10 mouse cellular contexts compared by ENCODE assay signal in genomic region chr10:25372510-25373148, GRCm38 (mm10). TPM values are rescaled to one million over a fixed set of nuclear protein-coding genes. Genes with fewer than 3 reads are reported as not detected.
DNase-seq lines count a peak whose midpoint lies in the region; ATAC-seq and TF ChIP-seq lines count a peak whose summit lies in the region.
"Had no signal": no experiment of that assay in that cellular context is flagged by ENCODE, and none has a peak within 500 bp of the region (broad histone marks: within the 10 kb centered on the region; RNA-seq: fewer than 3 reads in every experiment).

No protein-coding gene starts in this region.

- 53% methylated on average over 10 of the region's 10 CpGs for WGBS in hindbrain, embryonic 11.5 days
- 50% methylated on average over 10 of the region's 10 CpGs for WGBS in hindbrain, embryonic 14.5 days
- 17% methylated on average over 10 of the region's 10 CpGs for WGBS in embryonic facial prominence, embryonic 15.5 days
- 12% methylated on average over 10 of the region's 10 CpGs for WGBS in limb, embryonic 13.5 days
- WGBS in midbrain, embryonic 15.5 days: 45% methylated on average over 10 of the region's 10 CpGs

- no peak for TF ChIP-seq POLR2A in brain, embryonic 14.5 days (IDR thresholded peaks at IDR 0.05; ENCODE audit: borderline replicate concordance, extremely low read depth, insufficient read depth, insufficient read length, poor library complexity, severe bottlenecking)

- H3K4me1 ChIP-seq in hindbrain, embryonic 11.5 days (replicated peaks; ENCODE audit: control insufficient read depth, insufficient read depth, low read length): no peaks in the 10 kb centered on the region
- peaks cover 7% of the 10 kb centered on the region for H3K4me1 ChIP-seq in hindbrain, embryonic 14.5 days (replicated peaks; ENCODE audit: control insufficient read depth, insufficient read depth, low read length)
- H3K4me1 ChIP-seq in embryonic facial prominence, embryonic 15.5 days: peaks cover 47% of the 10 kb centered on the region
- peaks cover 80% of the 10 kb centered on the region for H3K4me1 ChIP-seq in limb, embryonic 13.5 days
- H3K4me1 ChIP-seq in midbrain, embryonic 15.5 days: 0 out of 2 replicates have a peak, but pooled peaks cover 4% of the 10 kb centered on the region

- H3K27ac ChIP-seq in hindbrain, embryonic 11.5 days (ENCODE audit: low read depth, low read length): no peak overlapping the region
- H3K27ac ChIP-seq in hindbrain, embryonic 14.5 days: no peak overlapping the region
- peak overlapping the region; percentile 78 for H3K27ac ChIP-seq in embryonic facial prominence, embryonic 15.5 days (replicated peaks)
- peak overlapping the region; percentile 80; the same call in 1 of the 2 replicates for H3K27ac ChIP-seq in limb, embryonic 13.5 days
- H3K27ac ChIP-seq in midbrain, embryonic 15.5 days: no peak overlapping the region
- H3K27ac ChIP-seq: liver, embryonic 15.5 days; neural tube, embryonic 13.5 days had no signal

- H3K9me3 ChIP-seq in hindbrain, embryonic 11.5 days (ENCODE audit: control insufficient read depth, low read length): no peaks in the 10 kb centered on the region
- H3K9me3 ChIP-seq in hindbrain, embryonic 14.5 days (ENCODE audit: control insufficient read depth, low read length): no peaks in the 10 kb centered on the region
- H3K9me3 ChIP-seq in embryonic facial prominence, embryonic 15.5 days (replicated peaks): no peaks in the 10 kb centered on the region
- H3K9me3 ChIP-seq in limb, embryonic 13.5 days: no peaks in the 10 kb centered on the region
- no peaks in the 10 kb centered on the region for H3K9me3 ChIP-seq in midbrain, embryonic 15.5 days
- H3K9me3 ChIP-seq: liver, embryonic 15.5 days; neural tube, embryonic 13.5 days had no signal

- no peak overlapping the region for H3K4me3 ChIP-seq in hindbrain, embryonic 11.5 days (ENCODE audit: low read depth, low read length)
- H3K4me3 ChIP-seq in hindbrain, embryonic 14.5 days (replicated peaks; ENCODE audit: low read length): no peak overlapping the region
- no peak overlapping the region for H3K4me3 ChIP-seq in embryonic facial prominence, embryonic 15.5 days (replicated peaks)
- no peak overlapping the region for H3K4me3 ChIP-seq in limb, embryonic 13.5 days
- H3K4me3 ChIP-seq in midbrain, embryonic 15.5 days: no peak overlapping the region
- H3K4me3 ChIP-seq: liver, embryonic 15.5 days; neural tube, embryonic 13.5 days had no signal

- H3K36me3 ChIP-seq in hindbrain, embryonic 11.5 days (ENCODE audit: control insufficient read depth, insufficient read depth, low read length): no peaks in the 10 kb centered on the region
- H3K36me3 ChIP-seq in hindbrain, embryonic 14.5 days (replicated peaks; ENCODE audit: control insufficient read depth, insufficient read depth): no peaks in the 10 kb centered on the region
- H3K36me3 ChIP-seq in embryonic facial prominence, embryonic 15.5 days: peaks cover 4% of the 10 kb centered on the region; the same call in 1 of the 2 replicates
- H3K36me3 ChIP-seq in limb, embryonic 13.5 days: peaks cover 5% of the 10 kb centered on the region
- no peaks in the 10 kb centered on the region for H3K36me3 ChIP-seq in midbrain, embryonic 15.5 days (replicated peaks)
- H3K36me3 ChIP-seq: liver, embryonic 15.5 days; neural tube, embryonic 13.5 days had no signal

- no peak for ATAC-seq in hindbrain, embryonic 11.5 days (ENCODE audit: low FRiP score)
- no peak for ATAC-seq in hindbrain, embryonic 14.5 days (ENCODE audit: low FRiP score)
- ATAC-seq in embryonic facial prominence, embryonic 15.5 days (ENCODE audit: insufficient number of reproducible peaks, low FRiP score, low TSS enrichment, low read depth): peak; percentile 80
- peak; percentile 66 for ATAC-seq in limb, embryonic 13.5 days (ENCODE audit: low FRiP score, low read depth)
- no peak for ATAC-seq in midbrain, embryonic 15.5 days (replicated peaks)

- no peaks in the 10 kb centered on the region for H3K27me3 ChIP-seq in hindbrain, embryonic 11.5 days (ENCODE audit: control insufficient read depth, insufficient read depth, low read length)
- H3K27me3 ChIP-seq in hindbrain, embryonic 14.5 days (ENCODE audit: control insufficient read depth, insufficient read depth, low read length): no peaks in the 10 kb centered on the region
- no peaks in the 10 kb centered on the region for H3K27me3 ChIP-seq in embryonic facial prominence, embryonic 15.5 days
- no peaks in the 10 kb centered on the region for H3K27me3 ChIP-seq in limb, embryonic 13.5 days
- no peaks in the 10 kb centered on the region for H3K27me3 ChIP-seq in midbrain, embryonic 15.5 days (replicated peaks)
- H3K27me3 ChIP-seq: liver, embryonic 15.5 days; neural tube, embryonic 13.5 days had no signal

- no peak overlapping the region for H3K9ac ChIP-seq in hindbrain, embryonic 11.5 days (ENCODE audit: low read depth, low read length)
- H3K9ac ChIP-seq in hindbrain, embryonic 14.5 days: no peak overlapping the region
- no peak overlapping the region for H3K9ac ChIP-seq in embryonic facial prominence, embryonic 15.5 days
- 0 out of 2 replicates have a peak overlapping the region, but pooled peaks have one; percentile 25 for H3K9ac ChIP-seq in limb, embryonic 13.5 days
- H3K9ac ChIP-seq in midbrain, embryonic 15.5 days: no peak overlapping the region
- H3K9ac ChIP-seq: liver, embryonic 15.5 days; neural tube, embryonic 13.5 days had no signal

- peak; percentile 39 for DNase-seq in hindbrain, embryonic 11.5 days (ENCODE audit: low spot score)
- DNase-seq in hindbrain, embryonic 14.5 days (ENCODE audit: low spot score): no peak
- DNase-seq in brain, embryonic 14.5 days (ENCODE audit: low read depth): peak; percentile 76
- DNase-seq in retina, embryonic 14.5 days (ENCODE audit: low spot score): no peak
- DNase-seq: kidney, postnatal 4 days had no signal

- TF ChIP-seq CTCF in brain, embryonic 14.5 days (IDR thresholded peaks at IDR 0.05; ENCODE audit: borderline replicate concordance, extremely low read depth, insufficient read depth, insufficient read length): no peak

- H3K4me2 ChIP-seq in hindbrain, embryonic 11.5 days (replicated peaks; ENCODE audit: low read depth, low read length): no peak overlapping the region
- no peak overlapping the region for H3K4me2 ChIP-seq in hindbrain, embryonic 14.5 days (replicated peaks)
- peak overlapping the region; percentile 31 for H3K4me2 ChIP-seq in embryonic facial prominence, embryonic 15.5 days (replicated peaks)
- peak overlapping the region; percentile 51 for H3K4me2 ChIP-seq in limb, embryonic 13.5 days (replicated peaks)
- no peak overlapping the region for H3K4me2 ChIP-seq in midbrain, embryonic 15.5 days
- H3K4me2 ChIP-seq: liver, embryonic 15.5 days; neural tube, embryonic 13.5 days had no signal

RNA-seq across cellular contexts. Expression of gene Epb41l2, which starts 13.0 kb away (rescaled TPM):
- 42.4 and 47.1 TPM in 2 replicates for polyA plus RNA-seq in hindbrain, embryonic 11.5 days (2014; fragmentation: Nextera tagmentation; extraction: Ambion mirVana)
- polyA plus RNA-seq in hindbrain, embryonic 14.5 days (2014; fragmentation: Nextera tagmentation; extraction: Ambion mirVana): 31.0 and 32.6 TPM in 2 replicates
- 36.2 and 63.4 TPM in 2 replicates for polyA plus RNA-seq in brain, embryonic 14.5 days (2012; rRNA removed)
- polyA plus RNA-seq in embryonic facial prominence, embryonic 15.5 days (2015; fragmentation: Nextera tagmentation; extraction: Ambion mirVana): 78.9 and 79.8 TPM in 2 replicates
- polyA plus RNA-seq in limb, embryonic 13.5 days (2015; fragmentation: Nextera tagmentation; extraction: Ambion mirVana): 89.5 and 93.2 TPM in 2 replicates
- 25.4 and 27.7 TPM in 2 replicates for polyA plus RNA-seq in midbrain, embryonic 15.5 days (2015; fragmentation: Nextera tagmentation; extraction: Ambion mirVana)

Comparison
In these comparisons a context has a peak if more than half of its experiments do, and no peak if none do; other contexts are left out.
1. DNase-seq: peak in hindbrain, embryonic 11.5 days (single experiment) and brain, embryonic 14.5 days (single experiment); none in hindbrain, embryonic 14.5 days (single experiment) and retina, embryonic 14.5 days (single experiment).
2. ATAC-seq: peak in embryonic facial prominence, embryonic 15.5 days (single experiment) and limb, embryonic 13.5 days (single experiment); none in hindbrain, embryonic 11.5 days (single experiment), hindbrain, embryonic 14.5 days (single experiment) and midbrain, embryonic 15.5 days (single experiment).
3. H3K27ac ChIP-seq: peak in embryonic facial prominence, embryonic 15.5 days (single experiment) and limb, embryonic 13.5 days (single experiment); none in hindbrain, embryonic 11.5 days (single experiment), hindbrain, embryonic 14.5 days (single experiment) and midbrain, embryonic 15.5 days (single experiment).
4. H3K4me2 ChIP-seq: peak in embryonic facial prominence, embryonic 15.5 days (single experiment) and limb, embryonic 13.5 days (single experiment); none in hindbrain, embryonic 11.5 days (single experiment), hindbrain, embryonic 14.5 days (single experiment) and midbrain, embryonic 15.5 days (single experiment).